Mouse (Mus musculus) heart, embryonic 14.5 days (tissue): ENCODE data around the gene Stk11. TPM values are rescaled to one million over a fixed set of nuclear protein-coding genes. Genes with fewer than 3 reads are reported as not detected.

ENCODE experiments used
- ATAC-seq: fragments of 200-750 bp; cut with Nextera tagmentation; 2 replicates; pipeline ENCODE4 v1.8.0; 2017; ENCODE audit warnings: low read depth, moderate TSS enrichment; ENCODE audit not compliant: insufficient number of reproducible peaks, insufficient read depth, low FRiP score
- H3K27ac ChIP-seq, 2 experiments: fragments of 200-500 bp in 1 of 2; fragments of 300-500 bp in 1 of 2; sonication (generic) in 1 of 2; replicated peaks in 1 of 2; 2 replicates each; pipeline ENCODE4 v1.5.1; 2012 to 2014; ENCODE audit warnings: low read depth in 2 of 2, low read length in 2 of 2, control low read depth in 1 of 2, mild to moderate bottlenecking in 1 of 2, mixed read lengths in 1 of 2; ENCODE audit not compliant: control insufficient read depth in 1 of 2, insufficient read depth in 1 of 2
- H3K27me3 ChIP-seq: fragments of 300-500 bp; sonication (generic); 2 replicates; pipeline ENCODE4 v1.6.1; 2014; ENCODE audit warnings: mild to moderate bottlenecking, low read length, control low read depth; ENCODE audit not compliant: control insufficient read depth, insufficient read depth
- H3K36me3 ChIP-seq: fragments of 300-500 bp; sonication (generic); 2 replicates; pipeline ENCODE4 v1.6.1; 2014; ENCODE audit warnings: mild to moderate bottlenecking, control low read depth, low read length, mixed read lengths; ENCODE audit not compliant: control insufficient read depth, insufficient read depth
- H3K4me1 ChIP-seq, 2 experiments: fragments of 200-500 bp in 1 of 2; fragments of 300-500 bp in 1 of 2; sonication (generic) in 1 of 2; 2 replicates each; pipeline ENCODE4 v1.6.1; 2012 to 2014; ENCODE audit warnings: low read length in 2 of 2, control low read depth in 1 of 2, mixed read lengths in 1 of 2; ENCODE audit not compliant: control insufficient read depth in 2 of 2, insufficient read depth in 2 of 2
- H3K4me2 ChIP-seq: fragments of 300-500 bp; sonication (generic); 2 replicates; pipeline ENCODE4 v1.6.1; 2014; ENCODE audit warnings: mild to moderate bottlenecking, low read length
- H3K4me3 ChIP-seq, 2 experiments: fragments of 200-500 bp in 1 of 2; fragments of 300-500 bp in 1 of 2; sonication (generic) in 1 of 2; 2 replicates each; pipeline ENCODE4 v1.5.1; 2012 to 2014; ENCODE audit warnings: low read length in 2 of 2, mild to moderate bottlenecking in 2 of 2, control low read depth in 1 of 2, low read depth in 1 of 2, moderate library complexity in 1 of 2; ENCODE audit not compliant: control insufficient read depth in 1 of 2, insufficient read depth in 1 of 2
- H3K9ac ChIP-seq: fragments of 300-500 bp; sonication (generic); 2 replicates; pipeline ENCODE4 v1.6.1; 2014; ENCODE audit warnings: mild to moderate bottlenecking, low read length
- H3K9me3 ChIP-seq: fragments of 300-500 bp; sonication (generic); 2 replicates; pipeline ENCODE4 v1.6.1; 2016; ENCODE audit warnings: low read length, control low read depth; ENCODE audit not compliant: control insufficient read depth
- WGBS: fragments of 180-500 bp; shearing (Covaris S2); extraction: QIAGEN DNeasy Blood & Tissue Kit; methylation state at CpG from one replicate; pipeline ENCODE4 v1.1.7; 2014; 5-methylcytosine and 5-hydroxymethylcytosine counted together
- polyA plus RNA-seq: library from polyadenylated mRNA; unstranded; fragments of >200 nt; fragmentation: Nextera tagmentation; extraction: Ambion mirVana; gene quantifications from 2 replicates; pipeline ENCODE4 v1.2.1, GENCODE M21; 2014

The Stk11 gene
- 14.6 and 17.7 TPM in 2 replicates for polyA plus RNA-seq

GRCm38 (mm10) chr10:80115290-80115943 lies at the start of gene Stk11:
Gene Stk11 (plus strand): TSS chr10:80115803.
- H3K4me1 ChIP-seq: peaks cover 16 to 40% of the 10 kb centered on the region in 2 experiments
- peak within 1 kb of the TSS; percentile 89 for H3K27ac ChIP-seq
- no peaks in the 10 kb centered on the region for H3K9me3 ChIP-seq
- H3K4me2 ChIP-seq: peak within 1 kb of the TSS; percentile 93
- under 1% methylated on average over 70 of the region's 70 CpGs for WGBS
- peak; percentile 98 for ATAC-seq
- peak within 1 kb of the TSS; percentile 90 to 92 for H3K4me3 ChIP-seq
- H3K9ac ChIP-seq: peak within 1 kb of the TSS; percentile 92
- H3K27me3 ChIP-seq: no peaks in the 10 kb centered on the region
- peaks cover 21% of the 10 kb centered on the region for H3K36me3 ChIP-seq

DNA sequence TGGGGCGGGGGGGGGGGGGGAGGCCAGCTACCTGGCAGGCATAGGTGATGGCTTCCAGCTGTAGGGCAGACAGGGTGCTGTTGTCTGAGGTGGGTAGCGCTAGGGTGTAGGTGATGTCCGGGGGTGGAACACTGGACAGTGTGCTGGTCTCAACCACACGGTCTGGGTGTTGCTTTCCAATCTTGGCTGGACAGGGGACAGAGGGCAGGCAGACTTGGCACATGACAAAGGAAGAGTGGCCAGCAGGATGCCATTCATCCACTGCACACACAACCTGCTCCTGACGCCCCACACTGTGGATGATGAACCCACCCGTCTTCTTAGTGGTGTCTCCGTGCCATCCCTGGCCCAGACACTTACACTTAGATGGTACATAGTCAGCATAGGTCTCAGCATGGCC lies 46.4 kb upstream of the Stk11 start:
- no peak overlapping the region for H3K4me3 ChIP-seq
- no peaks in the 10 kb centered on the region for H3K9me3 ChIP-seq
- H3K9ac ChIP-seq: no peak overlapping the region
- no peak overlapping the region for H3K27ac ChIP-seq
- H3K36me3 ChIP-seq: peaks cover 36% of the 10 kb centered on the region
- no peak overlapping the region for H3K4me2 ChIP-seq
- 92% methylated on average over 6 of the region's 7 CpGs for WGBS
- no peak for ATAC-seq
- no peaks in the 10 kb centered on the region for H3K27me3 ChIP-seq
- peaks cover 26 to 27% of the 10 kb centered on the region in 2 experiments for H3K4me1 ChIP-seq

GRCm38 (mm10) chr10:80069948-80070450 lies 45.6 kb upstream of the Stk11 start:
- H3K4me1 ChIP-seq: peaks cover 30 to 33% of the 10 kb centered on the region in 2 experiments
- no peak overlapping the region for H3K4me2 ChIP-seq
- 86% methylated on average over 4 of the region's 4 CpGs for WGBS
- no peak overlapping the region for H3K9ac ChIP-seq
- no peak overlapping the region for H3K4me3 ChIP-seq
- no peaks in the 10 kb centered on the region for H3K27me3 ChIP-seq
- no peak for ATAC-seq
- H3K9me3 ChIP-seq: no peaks in the 10 kb centered on the region
- peaks cover 31% of the 10 kb centered on the region for H3K36me3 ChIP-seq
- no peak overlapping the region for H3K27ac ChIP-seq

DNA sequence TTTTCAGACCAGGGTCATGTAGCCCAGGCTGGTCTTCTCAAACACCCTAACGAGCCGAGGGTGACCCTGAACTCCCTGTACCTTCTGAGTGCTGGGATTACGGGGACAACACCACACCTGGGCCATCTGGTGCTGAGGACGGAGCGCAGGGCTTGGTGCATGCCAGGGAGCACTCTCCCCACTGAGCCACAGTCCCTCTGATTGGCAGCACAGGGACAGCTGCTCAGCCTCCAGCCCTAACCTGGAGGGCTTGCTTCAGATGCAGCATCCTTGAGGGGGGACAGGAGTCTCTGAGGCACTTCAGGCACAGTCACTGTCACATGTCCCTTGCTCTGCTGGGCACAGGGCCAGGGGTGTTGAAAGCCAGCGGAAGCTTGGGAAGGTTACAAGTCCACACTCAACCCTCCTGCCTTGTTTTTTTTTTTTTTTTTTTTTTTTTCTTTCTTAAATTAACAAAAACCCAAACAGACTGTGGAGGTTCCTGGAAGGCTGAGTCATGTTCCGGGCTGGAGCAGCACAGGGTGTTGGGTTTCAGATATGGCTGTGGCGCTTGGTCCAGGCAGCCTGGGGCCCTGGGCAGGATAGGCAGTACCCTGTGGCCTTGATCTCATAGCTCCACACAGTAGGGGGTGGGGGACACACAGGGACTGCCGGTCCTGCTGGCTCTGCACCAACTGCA lies 44.6 kb upstream of the Stk11 start:
- H3K27ac ChIP-seq: peak overlapping the region; percentile 77 to 86
- WGBS: 41% methylated on average over 9 of the region's 9 CpGs
- peak overlapping the region; percentile 52 for H3K9ac ChIP-seq
- H3K36me3 ChIP-seq: peaks cover 27% of the 10 kb centered on the region
- H3K4me3 ChIP-seq: no peak overlapping the region
- no peaks in the 10 kb centered on the region for H3K9me3 ChIP-seq
- H3K4me2 ChIP-seq: peak overlapping the region; percentile 30
- ATAC-seq: peak; percentile 86
- no peaks in the 10 kb centered on the region for H3K27me3 ChIP-seq
- H3K4me1 ChIP-seq: peaks cover 37 to 42% of the 10 kb centered on the region in 2 experiments

DNA sequence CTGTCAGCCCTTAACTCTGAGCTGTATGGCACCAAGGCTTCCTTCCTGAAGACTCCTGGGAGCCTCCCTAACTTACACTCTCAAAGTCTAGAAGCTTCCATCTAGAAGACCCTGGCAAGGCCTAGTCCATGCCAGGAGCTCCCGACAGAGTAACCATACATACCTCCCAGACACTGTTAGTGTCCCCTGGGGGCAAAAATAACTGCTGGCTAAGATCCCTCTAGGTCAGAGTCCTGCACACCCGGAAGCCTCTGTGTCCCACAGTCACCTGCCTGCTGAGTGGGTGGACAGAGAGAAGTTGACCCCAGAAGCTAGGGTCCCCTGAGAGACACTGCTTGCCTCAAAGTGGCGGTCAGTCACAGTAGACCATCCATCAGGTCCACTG lies 44.1 kb upstream of the Stk11 start:
- H3K4me1 ChIP-seq: peaks cover 37 to 42% of the 10 kb centered on the region in 2 experiments
- peaks cover 24% of the 10 kb centered on the region for H3K36me3 ChIP-seq
- no peaks in the 10 kb centered on the region for H3K27me3 ChIP-seq
- no peak overlapping the region for H3K4me3 ChIP-seq
- WGBS: 48% methylated on average over 3 of the region's 3 CpGs
- no peaks in the 10 kb centered on the region for H3K9me3 ChIP-seq
- H3K9ac ChIP-seq: peak overlapping the region; percentile 52
- H3K27ac ChIP-seq: peak overlapping the region; percentile 77 to 86
- ATAC-seq: no peak
- H3K4me2 ChIP-seq: peak overlapping the region; percentile 30

- Histone ChIP-seq H3K27me3 (no peaks in the 10 kb centered on the region), H3K9me3 (no peaks in the 10 kb centered on the region), H3K4me3 (no peak overlapping the region), H3K4me1 (peaks cover 37 to 42% of the 10 kb centered on the region in 2 experiments), H3K27ac (no peak overlapping the region), H3K4me2 (no peak overlapping the region), H3K36me3 (peaks cover 13% of the 10 kb centered on the region; the same call in 1 of the 2 replicates), H3K9ac (peak overlapping the region; percentile 18; the same call in 1 of the 2 replicates)
- WGBS: 80% methylated on average over 20 of the region's 20 CpGs
- ATAC-seq: no peak
Observed at GRCm38 (mm10) chr10:80072623-80073489, 42.7 kb upstream of the Stk11 start.
